Comparison of ENCODE assay signal across 21 mouse cellular contexts in genomic region chr2:112948931-112949330, GRCm38 (mm10).
A peak's percentile ranks its signal among the peaks of the same experiment; 100 is the strongest.
DNase-seq lines count a peak whose midpoint lies in the region; ATAC-seq and TF ChIP-seq lines count a peak whose summit lies in the region.
"Had no signal": no experiment of that assay in that cellular context is flagged by ENCODE, and none has a peak within 500 bp of the region (broad histone marks: within the 10 kb centered on the region; RNA-seq: fewer than 3 reads in every experiment).

No protein-coding gene starts in this region.

- H3K4me2 ChIP-seq in hindbrain, postnatal 0 days (ENCODE audit: low read depth, low read length): no peak overlapping the region
- no peak overlapping the region for H3K4me2 ChIP-seq in hindbrain, embryonic 13.5 days
- H3K4me2 ChIP-seq in midbrain, postnatal 0 days (ENCODE audit: low read depth, low read length, poor library complexity, severe bottlenecking): no peak overlapping the region
- H3K4me2 ChIP-seq: embryonic facial prominence, embryonic 12.5 days; embryonic facial prominence, embryonic 15.5 days; heart, embryonic 11.5 days; hindbrain, embryonic 14.5 days; intestine, embryonic 15.5 days had no signal

- no peak for TF ChIP-seq CTCF in hindbrain, postnatal 0 days (IDR thresholded peaks at IDR 0.05; ENCODE audit: low read depth)
- no peak for TF ChIP-seq CTCF in midbrain, postnatal 0 days (IDR thresholded peaks at IDR 0.05)

- 0 out of 2 replicates have a peak, but pooled peaks have one; percentile 32 for ATAC-seq in hindbrain, postnatal 0 days
- no peak for ATAC-seq in hindbrain, embryonic 13.5 days (ENCODE audit: low FRiP score)
- ATAC-seq in midbrain, postnatal 0 days (ENCODE audit: low FRiP score): no peak
- ATAC-seq: CD4-positive, CD25-positive, alpha-beta regulatory T cell, adult 4 months; forebrain, embryonic 14.5 days; forebrain, postnatal 0 days; intestine, embryonic 15.5 days had no signal

- H3K9me3 ChIP-seq in hindbrain, postnatal 0 days (ENCODE audit: low read length): no peaks in the 10 kb centered on the region
- H3K9me3 ChIP-seq in hindbrain, embryonic 13.5 days: no peaks in the 10 kb centered on the region
- no peaks in the 10 kb centered on the region for H3K9me3 ChIP-seq in midbrain, postnatal 0 days (ENCODE audit: low read length)
- no peaks in the 10 kb centered on the region for H3K9me3 ChIP-seq in midbrain, embryonic 10.5 days (replicated peaks)
- H3K9me3 ChIP-seq: embryonic facial prominence, embryonic 12.5 days; embryonic facial prominence, embryonic 15.5 days; intestine, embryonic 15.5 days had no signal

- no peaks in the 10 kb centered on the region for H3K4me1 ChIP-seq in hindbrain, postnatal 0 days (ENCODE audit: insufficient read depth, low read length)
- no peaks in the 10 kb centered on the region for H3K4me1 ChIP-seq in hindbrain, embryonic 13.5 days (replicated peaks)
- no peaks in the 10 kb centered on the region for H3K4me1 ChIP-seq in midbrain, postnatal 0 days (ENCODE audit: insufficient read depth, low read length)
- no peaks in the 10 kb centered on the region for H3K4me1 ChIP-seq in midbrain, embryonic 10.5 days
- H3K4me1 ChIP-seq: embryonic facial prominence, embryonic 12.5 days; embryonic facial prominence, embryonic 15.5 days; intestine, embryonic 15.5 days had no signal

- DNase-seq in cerebellum, postnatal 14 days: peak; percentile 55 to 60
- no peak for DNase-seq in cerebellum, adult 8-10 months
- DNase-seq in hindbrain, postnatal 0 days (ENCODE audit: low spot score): peak; percentile 20
- DNase-seq in midbrain, postnatal 0 days (ENCODE audit: low spot score): peak; percentile 37
- no peak for DNase-seq in midbrain, embryonic 10.5 days (ENCODE audit: low spot score)
- DNase-seq: adrenal gland, adult 2 months; adrenal gland, postnatal 14 days; cerebellum, adult 9-10 months; forebrain, postnatal 0 days; gastrocnemius, adult 2 months; gastrocnemius, postnatal 14 days; heart, adult 11 months; kidney, adult 11 months had no signal

- H3K9ac ChIP-seq in hindbrain, postnatal 0 days (replicated peaks; ENCODE audit: low read length): no peak overlapping the region
- H3K9ac ChIP-seq in hindbrain, embryonic 13.5 days: no peak overlapping the region
- no peak overlapping the region for H3K9ac ChIP-seq in midbrain, postnatal 0 days (replicated peaks; ENCODE audit: low read length, poor library complexity, severe bottlenecking)
- H3K9ac ChIP-seq: embryonic facial prominence, embryonic 12.5 days; embryonic facial prominence, embryonic 15.5 days; forebrain, postnatal 0 days; hindbrain, embryonic 14.5 days; intestine, embryonic 15.5 days had no signal

- WGBS in hindbrain, postnatal 0 days: 54% methylated on average over 1 of the region's 1 CpGs
- 65% methylated on average over 1 of the region's 1 CpGs for WGBS in hindbrain, embryonic 13.5 days
- 75% methylated on average over 1 of the region's 1 CpGs for WGBS in midbrain, postnatal 0 days
- 100% methylated on average over 1 of the region's 1 CpGs for WGBS in midbrain, embryonic 10.5 days

- no peak overlapping the region for H3K4me3 ChIP-seq in hindbrain, postnatal 0 days (ENCODE audit: low read length)
- no peak overlapping the region for H3K4me3 ChIP-seq in hindbrain, embryonic 13.5 days
- H3K4me3 ChIP-seq in midbrain, postnatal 0 days (ENCODE audit: low read depth, low read length): no peak overlapping the region
- no peak overlapping the region for H3K4me3 ChIP-seq in midbrain, embryonic 10.5 days
- H3K4me3 ChIP-seq: embryonic facial prominence, embryonic 12.5 days; embryonic facial prominence, embryonic 15.5 days; gastrocnemius, adult 2 months; intestine, embryonic 15.5 days had no signal

- H3K36me3 ChIP-seq in hindbrain, postnatal 0 days (ENCODE audit: insufficient read depth, low read length): no peaks in the 10 kb centered on the region
- no peaks in the 10 kb centered on the region for H3K36me3 ChIP-seq in hindbrain, embryonic 13.5 days
- no peaks in the 10 kb centered on the region for H3K36me3 ChIP-seq in midbrain, postnatal 0 days (ENCODE audit: insufficient read depth, low read length)
- no peaks in the 10 kb centered on the region for H3K36me3 ChIP-seq in midbrain, embryonic 10.5 days
- H3K36me3 ChIP-seq: embryonic facial prominence, embryonic 12.5 days; embryonic facial prominence, embryonic 15.5 days; intestine, embryonic 15.5 days had no signal

- H3K27me3 ChIP-seq in hindbrain, postnatal 0 days (ENCODE audit: insufficient read depth, low read length): no peaks in the 10 kb centered on the region
- H3K27me3 ChIP-seq in hindbrain, embryonic 13.5 days: no peaks in the 10 kb centered on the region
- no peaks in the 10 kb centered on the region for H3K27me3 ChIP-seq in midbrain, postnatal 0 days (ENCODE audit: insufficient read depth, low read length)
- H3K27me3 ChIP-seq in midbrain, embryonic 10.5 days (ENCODE audit: low read depth, poor library complexity, severe bottlenecking): no peaks in the 10 kb centered on the region
- H3K27me3 ChIP-seq: embryonic facial prominence, embryonic 12.5 days; embryonic facial prominence, embryonic 15.5 days; intestine, embryonic 15.5 days had no signal

- H3K27ac ChIP-seq in hindbrain, postnatal 0 days: no peak overlapping the region
- no peak overlapping the region for H3K27ac ChIP-seq in hindbrain, embryonic 13.5 days
- H3K27ac ChIP-seq in midbrain, postnatal 0 days (ENCODE audit: low read depth, low read length): no peak overlapping the region
- no peak overlapping the region for H3K27ac ChIP-seq in midbrain, embryonic 10.5 days (replicated peaks)
- H3K27ac ChIP-seq: embryonic facial prominence, embryonic 12.5 days; embryonic facial prominence, embryonic 15.5 days; gastrocnemius, adult 2 months; hindbrain, embryonic 14.5 days; intestine, embryonic 15.5 days had no signal

Comparison
In these comparisons a context has a peak if more than half of its experiments do, and no peak if none do; other contexts are left out.
1. DNase-seq: peak in cerebellum, postnatal 14 days (2 of 2), hindbrain, postnatal 0 days (single experiment) and midbrain, postnatal 0 days (single experiment); none in cerebellum, adult 8-10 months (single experiment) and midbrain, embryonic 10.5 days (single experiment).